Mouse (Mus musculus) adrenal gland, postnatal 36 days (tissue): ENCODE measurements around the gene Lrpap1. TPM values are rescaled to one million over a fixed set of nuclear protein-coding genes. Genes with fewer than 3 reads are reported as not detected.

Experiments used
- DNase-seq, 2 experiments: peaks; one replicate each; pipeline ENCODE4 v3.0.0; 2021; ENCODE audit warnings: mixed read lengths in 1 of 2
- long read RNA-seq, 2 experiments: library from polyadenylated mRNA; stranded (forward); transcript quantifications; one replicate each; pipeline ENCODE4 v2.0.0; 2021; ENCODE audit warnings: borderline sequencing depth in 2 of 2
- total RNA-seq, 2 experiments: library from RNA; stranded (reverse); gene quantifications; 2 replicates each; pipeline ENCODE4 v1.2.3; 2021

The Lrpap1 gene
- 100 to 1,000 TPM; 110 to 120 TPM for total RNA-seq
- long read RNA-seq, experiment 1, transcript Lrpap1-201 (8 exons, 2,981 nt) = major isoform, 264 of 290 reads
- long read RNA-seq, experiment 1, partial matches to known transcripts = 6 of 290 reads
- long read RNA-seq, experiment 1, other reads (novel, unspliced or antisense) = 20 of 290 reads
- long read RNA-seq, experiment 2, transcript Lrpap1-201 (8 exons, 2,981 nt) = major isoform, 89 of 100 reads
- long read RNA-seq, experiment 2, partial matches to known transcripts = 4 of 100 reads
- long read RNA-seq, experiment 2, other reads (novel, unspliced or antisense) = 7 of 100 reads

- peak; percentile 91 to 94 for DNase-seq
Observed at GRCm38 (mm10) chr5:35104960-35105921, at the start of gene Lrpap1. TSS of gene Lrpap1 (minus strand) at chr5:35105766.

DNA sequence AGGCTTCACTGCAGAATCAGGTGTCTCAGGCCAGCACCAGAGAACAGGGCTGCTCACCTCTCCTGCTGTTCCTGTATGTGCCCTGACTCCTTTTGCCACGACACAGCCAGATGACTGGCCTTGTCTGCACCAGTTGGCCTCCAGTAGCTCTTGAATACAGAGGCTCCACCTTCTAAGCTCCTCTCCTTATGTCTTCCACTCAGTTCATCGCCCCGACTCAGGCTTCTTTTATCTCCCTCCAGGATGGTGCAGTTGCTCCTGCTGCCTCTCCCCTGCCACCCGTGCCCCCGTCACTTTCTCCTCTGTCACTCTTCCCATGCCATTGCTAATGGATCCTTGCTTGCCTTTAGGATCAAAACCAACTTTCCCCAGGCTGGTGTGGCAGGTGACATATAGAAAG, 44.4 kb upstream of the Lrpap1 start:
- no peak for DNase-seq

DNA sequence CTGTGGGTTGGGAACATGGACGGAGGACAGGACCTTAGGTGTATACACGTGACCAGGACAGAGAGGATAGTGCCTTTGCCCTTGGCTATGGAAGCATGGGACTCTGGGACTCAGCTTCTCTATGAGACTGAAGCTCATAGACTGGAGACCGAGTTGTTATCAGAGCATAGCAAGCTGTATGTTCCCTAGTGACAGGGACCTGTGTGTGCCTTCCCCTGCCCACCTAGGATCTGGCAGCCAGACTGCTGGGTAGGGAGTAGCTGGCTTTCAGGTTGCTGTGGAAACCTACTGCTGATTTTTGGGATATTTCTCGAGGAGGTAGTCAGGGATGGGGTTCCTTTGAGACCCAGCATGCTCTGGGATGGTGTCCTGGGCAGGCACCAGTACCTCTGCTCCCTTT, 44.0 kb upstream of the Lrpap1 start:
- DNase-seq = no peak

- DNase-seq = no peak
Observed at GRCm38 (mm10) chr5:35147963-35148767, 42.6 kb upstream of the Lrpap1 start.

DNA sequence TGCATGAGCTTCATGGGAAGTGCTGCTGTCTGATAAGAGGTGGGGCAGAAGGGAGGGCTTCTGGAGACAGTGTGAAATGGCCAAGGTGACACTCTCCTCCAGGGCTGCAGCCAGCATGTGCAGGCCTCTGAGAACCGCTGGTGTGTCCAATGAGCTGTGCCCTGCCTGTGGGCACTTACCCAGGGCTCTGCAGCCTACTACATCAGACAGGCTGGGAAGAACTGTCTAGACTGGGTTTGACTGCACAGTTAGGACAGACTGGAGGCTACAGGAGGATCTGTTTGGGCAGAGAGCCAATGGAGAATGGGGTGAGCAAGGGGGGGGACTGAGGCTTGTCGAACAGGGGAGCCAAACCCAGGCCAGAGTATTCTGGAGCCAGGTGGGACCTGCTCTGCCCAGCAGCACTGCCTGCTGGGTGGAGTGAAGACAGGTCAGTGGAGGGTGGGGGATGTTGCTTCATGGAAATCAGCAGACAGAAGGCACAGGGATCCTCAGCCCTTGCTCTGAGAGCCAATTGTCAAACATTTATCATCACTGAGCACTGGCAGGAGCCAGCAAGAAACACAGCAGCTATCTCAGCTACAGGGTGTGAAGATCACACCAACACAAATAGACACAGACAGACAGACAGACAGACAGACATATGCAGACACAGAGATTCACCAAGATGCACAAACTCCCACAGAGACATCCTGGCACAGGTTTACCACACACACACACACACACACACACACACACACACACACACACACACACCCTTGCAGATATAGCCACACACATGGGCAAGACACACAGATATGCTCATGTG, 41.8 kb upstream of the Lrpap1 start:
- DNase-seq = no peak

GRCm38 (mm10) chr5:35146747-35147146, 41.2 kb upstream of the Lrpap1 start:
- no peak for DNase-seq

- DNase-seq = no peak
Observed at GRCm38 (mm10) chr5:35144716-35145115, 39.1 kb upstream of the Lrpap1 start.

GRCm38 (mm10) chr5:35143460-35144245, 38.1 kb upstream of the Lrpap1 start:
- DNase-seq = no peak

- no peak for DNase-seq
Observed at GRCm38 (mm10) chr5:35142910-35143309, 37.3 kb upstream of the Lrpap1 start.

DNA sequence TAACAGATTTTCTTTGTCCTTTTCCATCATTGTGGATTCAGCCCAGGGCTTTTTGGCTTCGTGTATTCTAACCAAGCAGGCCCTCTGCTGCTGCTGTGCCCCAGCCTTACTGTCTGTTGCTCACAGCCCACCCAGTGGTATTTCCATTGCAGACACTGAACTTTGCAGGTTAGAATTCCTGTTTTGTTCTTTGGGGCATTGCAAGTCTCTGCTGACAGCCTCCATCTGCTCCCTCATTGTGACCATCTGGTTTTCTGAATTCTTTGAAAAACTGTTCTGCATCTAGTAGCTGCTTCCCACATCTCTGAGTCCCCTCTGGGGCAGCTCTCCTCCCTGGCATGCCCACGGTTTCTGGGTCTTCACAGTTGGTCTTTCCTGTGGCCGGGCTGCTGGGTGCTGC, 35.8 kb upstream of the Lrpap1 start:
- no peak for DNase-seq

- peak; percentile 53 to 86 for DNase-seq
Observed at GRCm38 (mm10) chr5:35138183-35138611, 32.6 kb upstream of the Lrpap1 start.

- peak in 1 of 2 experiments; percentile 9 for DNase-seq
Observed at GRCm38 (mm10) chr5:35137510-35138182, 32.1 kb upstream of the Lrpap1 start.

DNA sequence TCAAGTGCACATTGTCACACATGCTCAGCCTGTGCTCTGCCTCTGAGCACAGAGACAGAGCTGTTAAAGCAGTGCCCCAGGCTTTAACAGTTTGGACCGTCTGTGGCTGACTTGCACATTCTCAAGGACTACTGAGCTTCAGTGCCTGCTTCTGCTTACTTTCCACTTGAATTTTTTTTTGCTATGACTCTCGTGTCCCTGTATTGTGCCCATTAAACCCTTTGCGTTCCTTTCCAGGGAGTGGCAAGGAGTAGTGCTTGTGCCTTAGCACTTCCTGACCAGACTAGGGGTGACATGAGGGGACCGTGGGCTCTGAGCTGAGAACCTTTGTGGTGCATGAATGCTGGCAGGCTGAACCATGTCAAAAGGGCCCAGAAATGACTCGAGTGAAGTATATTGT, 30.3 kb upstream of the Lrpap1 start:
- DNase-seq = no peak

GRCm38 (mm10) chr5:35134286-35134685, 28.7 kb upstream of the Lrpap1 start:
- peak; percentile 26 to 35 for DNase-seq

DNA sequence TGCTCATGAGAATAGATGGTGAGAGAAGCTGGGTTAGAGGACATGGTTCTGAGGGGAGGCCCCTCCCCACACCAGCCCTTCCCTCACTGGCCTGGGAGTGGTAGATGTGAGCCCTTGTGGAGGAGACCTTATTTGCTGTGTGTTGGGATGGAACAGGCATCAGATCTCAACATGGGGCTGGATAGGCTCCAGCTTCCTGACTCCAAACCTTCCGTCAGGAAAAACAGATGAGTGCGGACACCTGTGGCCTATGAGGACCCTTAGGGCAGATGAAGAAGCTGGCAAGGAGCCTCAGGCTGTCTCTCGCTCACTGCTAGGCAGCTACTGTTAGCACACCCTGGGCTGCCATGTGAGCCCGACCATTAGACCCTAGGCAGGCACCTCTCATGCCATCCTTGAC, 27.9 kb upstream of the Lrpap1 start:
- DNase-seq = no peak

- no peak for DNase-seq
Observed at GRCm38 (mm10) chr5:35132278-35132980, 26.9 kb upstream of the Lrpap1 start.

GRCm38 (mm10) chr5:35131773-35132172, 26.2 kb upstream of the Lrpap1 start:
- peak; percentile 90 to 92 for DNase-seq

- DNase-seq = no peak
Observed at GRCm38 (mm10) chr5:35131237-35131636, 25.7 kb upstream of the Lrpap1 start.

GRCm38 (mm10) chr5:35129767-35130191, 24.2 kb upstream of the Lrpap1 start:
- DNase-seq = no peak
